Mouse (Mus musculus): ENCODE measurements around the gene Fez2.

GRCm38 (mm10) chr17:78352500-78352855 is 65.5 kb downstream of the Fez2 start:
- TF ChIP-seq CTCF (IDR thresholded peaks at IDR 0.05; ENCODE audit: low read depth, low read length) (no peak), POLR2A (IDR thresholded peaks at IDR 0.05; ENCODE audit: extremely low read depth, insufficient read depth, low read length) (no peak)

Measured in liver, adult 2 months (tissue).